Mouse (Mus musculus) left cerebral cortex, adult 2 months (tissue): ENCODE measurements around the gene Car14. TPM values are rescaled to one million over a fixed set of nuclear protein-coding genes. Genes with fewer than 3 reads are reported as not detected.
"Not testable (repeated sequence)": the region's sequence is repeated elsewhere in the genome, so short reads cannot be mapped to it uniquely, and the experiment has no call there.

Experiments used
- DNase-seq, 2 experiments: peaks; one replicate each; pipeline ENCODE4 v3.0.0; 2021 to 2022; ENCODE audit warnings: low spot score in 2 of 2, mixed read lengths in 1 of 2; ENCODE audit errors: extremely low spot score in 1 of 2
- H3K27ac ChIP-seq: fragments of 200-600 bp; 2 replicates; pipeline ENCODE4 v1.8.1; 2022
- H3K4me3 ChIP-seq: fragments of 200-600 bp; 2 replicates; pipeline ENCODE4 v1.8.1; 2022
- CTCF ChIP-seq: fragments of 200-600 bp; IDR thresholded peaks from 2 replicates; pipeline ENCODE4 v1.8.1; 2022; ENCODE audit warnings: antibody characterized with exemption, mild to moderate bottlenecking, moderate library complexity
- intact Hi-C: fragments of 180-260 bp; cut with DNase I; formaldehyde crosslinking; loops from one replicate; pipeline ENCODE4 v1.15.1; 2025
- total RNA-seq, 2 experiments: library from RNA; stranded (reverse); gene quantifications; 2 replicates each; pipeline ENCODE4 v1.2.3; 2021

Car14 gene
- total RNA-seq, 2 experiments from 2014 or later, result 6.8 to 8.2 TPM

GRCm38 (mm10) chr3:95933111-95933750 is 28.7 kb upstream of the Car14 start:
- no peak for DNase-seq
- H3K4me3 ChIP-seq, result no peak overlapping the region
- H3K27ac ChIP-seq, result no peak overlapping the region
- intact Hi-C loops, result no loop called here
- TF ChIP-seq CTCF, result no peak

- intact Hi-C loops, result no loop called here
- Histone ChIP-seq H3K27ac (no peak overlapping the region), H3K4me3 (no peak overlapping the region)
- DNase-seq, result no peak
- no peak for TF ChIP-seq CTCF
Measured at GRCm38 (mm10) chr3:95932566-95932965, 28.1 kb upstream of the Car14 start.

- intact Hi-C loops, result no loop called here
- DNase-seq, result no peak
- TF ChIP-seq CTCF, result no peak
Measured at GRCm38 (mm10) chr3:95932157-95932556, 27.7 kb upstream of the Car14 start.

GRCm38 (mm10) chr3:95931471-95931870 is 27.0 kb upstream of the Car14 start:
- intact Hi-C loops, result no loop called here
- H3K27ac ChIP-seq, result no peak overlapping the region
- DNase-seq, result no peak

More at GRCm38 (mm10) chr3:95932157-95932556, 27.7 kb upstream of the Car14 start:
- Histone ChIP-seq H3K4me3 (no peak overlapping the region), H3K27ac (no peak overlapping the region)

GRCm38 (mm10) chr3:95930471-95930789 is 25.9 kb upstream of the Car14 start:
- H3K27ac ChIP-seq, result no peak overlapping the region; the same call in 1 of the 2 replicates
- DNase-seq, result no peak
- intact Hi-C loops, result no loop called here
- H3K4me3 ChIP-seq, result peak overlapping the region; percentile 94
- TF ChIP-seq CTCF, result no peak

More at GRCm38 (mm10) chr3:95931471-95931870, 27.0 kb upstream of the Car14 start:
- TF ChIP-seq CTCF, result no peak
- no peak overlapping the region for H3K4me3 ChIP-seq

GRCm38 (mm10) chr3:95929581-95930470 is 25.3 kb upstream of the Car14 start:
- intact Hi-C loops, result loop anchor here (2.0 kb wide), 1 partner anchor 47 kb away; the partner anchor contains the start of gene Ciart
- Histone ChIP-seq H3K27ac (peak overlapping the region; percentile 90), H3K4me3 (peak overlapping the region; percentile 94)
- TF ChIP-seq CTCF, result peak; percentile 1; the same call in 1 of the 2 replicates
- peak; percentile 21 to 32 for DNase-seq

- DNase-seq, result peak; percentile 95 to 96
- Histone ChIP-seq H3K4me3 (peak within 1 kb of the TSS; percentile 94), H3K27ac (peak within 1 kb of the TSS; percentile 90)
- no peak for TF ChIP-seq CTCF
- intact Hi-C loops, result loop anchor here (2.0 kb wide), 1 partner anchor 46 kb away; the partner anchor contains the start of gene Ciart
Measured at GRCm38 (mm10) chr3:95928658-95929503, 24.4 kb upstream of the Car14 start, which contains the start of gene Anp32e. TSS of gene Anp32e (plus strand) at chr3:95929246.

GRCm38 (mm10) chr3:95928261-95928657 is 23.8 kb upstream of the Car14 start:
- no peak overlapping the region for H3K27ac ChIP-seq
- DNase-seq, result no peak
- TF ChIP-seq CTCF, result no peak
- intact Hi-C loops, result loop anchor here (2.0 kb wide), 1 partner anchor 45 kb away; the partner anchor contains the start of gene Ciart
- peak overlapping the region; percentile 50 for H3K4me3 ChIP-seq

GRCm38 (mm10) chr3:95925087-95925486 is 20.6 kb upstream of the Car14 start:
- Histone ChIP-seq H3K4me3 (no peak overlapping the region), H3K27ac (no peak overlapping the region)
- TF ChIP-seq CTCF, result no peak
- DNase-seq, result no peak
- intact Hi-C loops, result no loop called here

- intact Hi-C loops, result no loop called here
- H3K4me3 ChIP-seq, result no peak overlapping the region
- DNase-seq, result no peak
- H3K27ac ChIP-seq, result no peak overlapping the region
- TF ChIP-seq CTCF, result no peak
Measured at GRCm38 (mm10) chr3:95924185-95924584, 19.7 kb upstream of the Car14 start.

- DNase-seq, H3K4me3 ChIP-seq, H3K27ac ChIP-seq, intact Hi-C loops: not testable (repeated sequence)
Measured at GRCm38 (mm10) chr3:95923429-95923828, 18.9 kb upstream of the Car14 start.

- H3K27ac ChIP-seq, DNase-seq, intact Hi-C loops: not testable (repeated sequence)
Measured at GRCm38 (mm10) chr3:95920532-95920931, 16.0 kb upstream of the Car14 start.

More at GRCm38 (mm10) chr3:95920532-95920931, 16.0 kb upstream of the Car14 start:
- not testable (repeated sequence) for H3K4me3 ChIP-seq
